9 mouse cellular contexts compared by ENCODE assay signal in the genomic region with DNA sequence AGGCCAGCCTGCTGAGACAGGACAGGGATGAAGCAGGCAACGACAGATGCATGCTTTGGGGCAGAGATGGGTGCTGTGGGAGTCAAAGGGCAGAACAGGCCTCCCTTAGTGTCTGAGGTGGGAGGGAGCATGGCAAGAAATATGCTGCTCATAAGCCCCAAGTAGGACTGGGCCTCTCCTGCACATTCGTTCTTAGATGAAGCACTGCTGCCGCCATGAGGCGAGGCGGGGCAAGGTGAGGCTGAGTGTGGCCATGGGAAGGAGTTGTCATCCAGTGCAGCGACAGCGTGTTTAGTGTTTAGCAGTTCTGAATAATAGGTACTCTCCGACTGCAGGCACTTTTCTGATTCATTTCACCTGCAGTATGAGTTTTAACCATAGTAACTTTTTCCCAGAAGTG. TPM values are rescaled to one million over a fixed set of nuclear protein-coding genes. Genes with fewer than 3 reads are reported as not detected.
DNase-seq lines count a peak whose midpoint lies in the region; ATAC-seq and TF ChIP-seq lines count a peak whose summit lies in the region.
"Had no signal": no experiment of that assay in that cellular context is flagged by ENCODE, and none has a peak within 500 bp of the region (broad histone marks: within the 10 kb centered on the region; RNA-seq: fewer than 3 reads in every experiment).

No protein-coding gene starts in this region.

- peaks cover 57% of the 10 kb centered on the region for H3K36me3 ChIP-seq in midbrain, postnatal 0 days (ENCODE audit: insufficient read depth, low read length)
- peaks cover 76% of the 10 kb centered on the region for H3K36me3 ChIP-seq in midbrain, embryonic 15.5 days (replicated peaks)
- H3K36me3 ChIP-seq in small intestine, adult 2 months (ENCODE audit: control insufficient read depth, insufficient read depth, low read length): peaks cover 59% of the 10 kb centered on the region
- peaks cover 40% of the 10 kb centered on the region for H3K36me3 ChIP-seq in hindbrain, embryonic 16.5 days (ENCODE audit: control insufficient read depth, insufficient read depth, low read length)

- no peaks in the 10 kb centered on the region for H3K27me3 ChIP-seq in midbrain, postnatal 0 days (ENCODE audit: insufficient read depth, low read length)
- no peaks in the 10 kb centered on the region for H3K27me3 ChIP-seq in midbrain, embryonic 15.5 days (replicated peaks)
- no peaks in the 10 kb centered on the region for H3K27me3 ChIP-seq in small intestine, adult 2 months (ENCODE audit: control insufficient read depth, insufficient read depth, low read length)
- no peaks in the 10 kb centered on the region for H3K27me3 ChIP-seq in hindbrain, embryonic 16.5 days (replicated peaks; ENCODE audit: control insufficient read depth, insufficient read depth, low read length)

- ATAC-seq in midbrain, postnatal 0 days (ENCODE audit: low FRiP score): no peak
- ATAC-seq in midbrain, embryonic 15.5 days (replicated peaks): no peak
- ATAC-seq in hindbrain, embryonic 16.5 days: no peak

- H3K27ac ChIP-seq in midbrain, postnatal 0 days (ENCODE audit: low read depth, low read length): no peak overlapping the region
- H3K27ac ChIP-seq in midbrain, embryonic 15.5 days: no peak overlapping the region
- no peak overlapping the region for H3K27ac ChIP-seq in small intestine, adult 2 months (ENCODE audit: insufficient read depth, low read depth, low read length)
- H3K27ac ChIP-seq in hindbrain, embryonic 16.5 days (ENCODE audit: low read depth, low read length): no peak overlapping the region

- peak; percentile 52 for DNase-seq in adrenal gland, postnatal 10 days
- no peak for DNase-seq in adrenal gland, adult 8-10 months
- DNase-seq in midbrain, postnatal 0 days (ENCODE audit: low spot score): no peak
- peak; percentile 37 to 62 for DNase-seq in cerebellum, postnatal 25 days
- DNase-seq in layer of hippocampus, postnatal 25 days (ENCODE audit: extremely low spot score in 1 of 2, low spot score in 1 of 2): peak; percentile 29 to 59

- H3K4me3 ChIP-seq in midbrain, postnatal 0 days (ENCODE audit: low read depth, low read length): no peak overlapping the region
- H3K4me3 ChIP-seq in midbrain, embryonic 15.5 days: no peak overlapping the region
- H3K4me3 ChIP-seq in small intestine, adult 2 months (ENCODE audit: low read depth, low read length): no peak overlapping the region
- H3K4me3 ChIP-seq in hindbrain, embryonic 16.5 days (ENCODE audit: low read length): no peak overlapping the region

- TF ChIP-seq POLR2A in small intestine, adult 2 months (IDR thresholded peaks at IDR 0.05; ENCODE audit: low read depth, low read length): no peak

- no peak overlapping the region for H3K9ac ChIP-seq in midbrain, postnatal 0 days (replicated peaks; ENCODE audit: low read length, poor library complexity, severe bottlenecking)
- no peak overlapping the region for H3K9ac ChIP-seq in midbrain, embryonic 15.5 days
- H3K9ac ChIP-seq in hindbrain, embryonic 16.5 days (ENCODE audit: low read depth, low read length): no peak overlapping the region

- peak; percentile 18; the same call in 1 of the 2 replicates for TF ChIP-seq CTCF in midbrain, postnatal 0 days (IDR thresholded peaks at IDR 0.05)
- peak; percentile 13; the same call in 1 of the 2 replicates for TF ChIP-seq CTCF in small intestine, adult 2 months (IDR thresholded peaks at IDR 0.05; ENCODE audit: extremely low read depth, insufficient read length, insufficient replicate concordance, low read depth, low read length)

- 88% methylated on average over 8 of the region's 8 CpGs for WGBS in midbrain, postnatal 0 days
- 92% methylated on average over 8 of the region's 8 CpGs for WGBS in midbrain, embryonic 15.5 days
- WGBS in small intestine, adult 2 months: 77% methylated on average over 8 of the region's 8 CpGs
- WGBS in hindbrain, embryonic 16.5 days: 92% methylated on average over 8 of the region's 8 CpGs

- no peaks in the 10 kb centered on the region for H3K9me3 ChIP-seq in midbrain, postnatal 0 days (ENCODE audit: low read length)
- H3K9me3 ChIP-seq in midbrain, embryonic 15.5 days: no peaks in the 10 kb centered on the region
- H3K9me3 ChIP-seq in hindbrain, embryonic 16.5 days (ENCODE audit: control insufficient read depth, low read length): no peaks in the 10 kb centered on the region

- H3K4me1 ChIP-seq in midbrain, postnatal 0 days (ENCODE audit: insufficient read depth, low read length): no peaks in the 10 kb centered on the region
- no peaks in the 10 kb centered on the region for H3K4me1 ChIP-seq in midbrain, embryonic 15.5 days
- H3K4me1 ChIP-seq in small intestine, adult 2 months (ENCODE audit: control insufficient read depth, insufficient read depth, insufficient read length, low read length): no peaks in the 10 kb centered on the region
- H3K4me1 ChIP-seq in hindbrain, embryonic 16.5 days (ENCODE audit: control insufficient read depth, insufficient read depth, low read depth, low read length): no peaks in the 10 kb centered on the region

- no peak overlapping the region for H3K4me2 ChIP-seq in midbrain, postnatal 0 days (ENCODE audit: low read depth, low read length, poor library complexity, severe bottlenecking)
- no peak overlapping the region for H3K4me2 ChIP-seq in midbrain, embryonic 15.5 days
- no peak overlapping the region for H3K4me2 ChIP-seq in hindbrain, embryonic 16.5 days (ENCODE audit: low read length)

RNA-seq across cellular contexts. Expression of gene Med23, which starts 26.1 kb away (rescaled TPM):
- 10 to 100 TPM; 19.0 to 31.2 TPM for total RNA-seq in adrenal gland, postnatal 10 days (2021)
- total RNA-seq in adrenal gland, adult 8-10 months (2022): 10 to 100 TPM; 24.9 to 32.0 (median 30.1) TPM
- total RNA-seq in midbrain, postnatal 0 days (2014; rRNA removed): 40.3 and 55.0 TPM in 2 replicates
- 15.1 and 19.0 TPM in 2 replicates for polyA plus RNA-seq in midbrain, postnatal 0 days (2015; fragmentation: Nextera tagmentation; extraction: Ambion mirVana)
- 28.7 and 29.1 TPM in 2 replicates for polyA plus RNA-seq in midbrain, embryonic 15.5 days (2015; fragmentation: Nextera tagmentation; extraction: Ambion mirVana)
- total RNA-seq in layer of hippocampus, postnatal 25 days (2021): 10 to 100 TPM; 31.9 to 42.9 TPM
- 5.9 and 14.6 TPM in 2 replicates for polyA plus RNA-seq in small intestine, adult 2 months (2012; rRNA removed)
- 20.5 and 23.8 TPM in 2 replicates for polyA plus RNA-seq in hindbrain, embryonic 16.5 days (2015; fragmentation: Nextera tagmentation; extraction: Ambion mirVana)

RNA-seq across cellular contexts. Expression of gene Arg1, which starts 31.4 kb away (rescaled TPM):
- total RNA-seq in adrenal gland, postnatal 10 days (2021): 100 to 1,000 TPM in 1 of 2 experiments, 10 to 100 TPM in 1; 21.3 to 126 TPM
- total RNA-seq in adrenal gland, adult 8-10 months (2022): under 1 TPM in 2 of 4 experiments, not detected in 2; 0.44 to 0.59 TPM
- total RNA-seq in midbrain, postnatal 0 days (2014; rRNA removed): 0.28 and 0.71 TPM in 2 replicates
- 0.68 and 0.99 TPM in 2 replicates for polyA plus RNA-seq in midbrain, postnatal 0 days (2015; fragmentation: Nextera tagmentation; extraction: Ambion mirVana)
- polyA plus RNA-seq in midbrain, embryonic 15.5 days (2015; fragmentation: Nextera tagmentation; extraction: Ambion mirVana): 0.83 and 1.1 TPM in 2 replicates
- under 1 TPM in 1 of 2 experiments, not detected in 1; 0.17 TPM for total RNA-seq in layer of hippocampus, postnatal 25 days (2021)
- 0.22 and 2.3 TPM in 2 replicates for polyA plus RNA-seq in small intestine, adult 2 months (2012; rRNA removed)
- 3.2 and 3.4 TPM in 2 replicates for polyA plus RNA-seq in hindbrain, embryonic 16.5 days (2015; fragmentation: Nextera tagmentation; extraction: Ambion mirVana)
- polyA plus RNA-seq: spleen, adult 2 months had no signal

RNA-seq across cellular contexts. Expression of gene Enpp3, which starts 53.3 kb away (rescaled TPM):
- 10 to 100 TPM in 1 of 2 experiments, 1 to 10 TPM in 1; 9.5 to 12.0 TPM for total RNA-seq in adrenal gland, postnatal 10 days (2021)
- 1 to 10 TPM; 2.3 to 3.2 (median 2.4) TPM for total RNA-seq in adrenal gland, adult 8-10 months (2022)
- total RNA-seq in midbrain, postnatal 0 days (2014; rRNA removed): 1.6 and 2.6 TPM in 2 replicates
- 1.2 and 1.7 TPM in 2 replicates for polyA plus RNA-seq in midbrain, postnatal 0 days (2015; fragmentation: Nextera tagmentation; extraction: Ambion mirVana)
- polyA plus RNA-seq in midbrain, embryonic 15.5 days (2015; fragmentation: Nextera tagmentation; extraction: Ambion mirVana): 3.7 and 4.5 TPM in 2 replicates
- under 1 TPM; 0.17 to 0.23 TPM for total RNA-seq in layer of hippocampus, postnatal 25 days (2021)
- 33.9 and 64.3 TPM in 2 replicates for polyA plus RNA-seq in small intestine, adult 2 months (2012; rRNA removed)
- 3.0 and 3.5 TPM in 2 replicates for polyA plus RNA-seq in hindbrain, embryonic 16.5 days (2015; fragmentation: Nextera tagmentation; extraction: Ambion mirVana)

Comparison
In these comparisons a context has a peak if more than half of its experiments do, and no peak if none do; other contexts are left out.
1. DNase-seq: peak in adrenal gland, postnatal 10 days (single experiment), cerebellum, postnatal 25 days (2 of 2) and layer of hippocampus, postnatal 25 days (2 of 2); none in adrenal gland, adult 8-10 months (single experiment) and midbrain, postnatal 0 days (single experiment).
2. RNA of gene Arg1, which starts 31.4 kb away (total RNA-seq): 21.3 to 126 TPM in adrenal gland, postnatal 10 days; 0.28 to 0.71 TPM in midbrain, postnatal 0 days, 0.44 to 0.59 TPM in adrenal gland, adult 8-10 months and 0.17 TPM in layer of hippocampus, postnatal 25 days; every median in the first group is over 10 times any median in the second.